Mouse (Mus musculus): Measurements from ENCODE around the gene Gm20683. TPM values are rescaled to one million over a fixed set of nuclear protein-coding genes. Genes with fewer than 3 reads are reported as not detected.

Gm20683 gene
- polyA plus RNA-seq, 1 experiment from 2014 or later, result 3.0 TPM

DNA sequence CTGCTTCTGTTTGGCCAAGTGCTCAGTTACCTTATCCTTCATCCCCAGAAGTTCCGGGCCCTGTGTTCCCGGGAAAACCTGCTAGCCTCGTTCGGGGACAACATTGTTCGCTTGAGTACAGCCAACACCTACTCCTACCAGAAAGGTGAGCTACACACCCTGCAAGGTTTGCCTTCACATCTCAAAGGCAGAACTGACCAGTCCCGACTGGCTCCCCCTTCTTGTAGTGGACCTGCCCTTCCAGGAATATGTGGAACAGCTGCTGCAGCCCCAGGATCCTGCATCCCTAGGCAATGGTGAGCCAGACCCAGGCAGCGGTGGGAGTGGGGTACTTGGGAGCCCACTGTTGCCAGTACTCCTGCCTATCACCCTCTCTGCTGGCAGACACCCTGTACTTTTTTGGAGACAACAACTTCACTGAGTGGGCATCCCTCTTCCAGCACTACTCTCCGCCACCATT is 12.0 kb downstream of the Gm20683 start:
- Histone ChIP-seq H3K9me3 (replicated peaks) (no peaks in the 10 kb centered on the region), H3K9ac (peak overlapping the region; percentile 66), H3K27me3 (no peaks in the 10 kb centered on the region), H3K27ac (peak overlapping the region; percentile 95), H3K4me2 (peak overlapping the region; percentile 95), H3K4me1 (peaks cover 71% of the 10 kb centered on the region), H3K4me3 (replicated peaks) (peak overlapping the region; percentile 57), H3K36me3 (peaks cover 50% of the 10 kb centered on the region)
- WGBS, result 39% methylated on average over 8 of the region's 8 CpGs
- no peak for ATAC-seq (replicated peaks; ENCODE audit: low FRiP score)

DNA sequence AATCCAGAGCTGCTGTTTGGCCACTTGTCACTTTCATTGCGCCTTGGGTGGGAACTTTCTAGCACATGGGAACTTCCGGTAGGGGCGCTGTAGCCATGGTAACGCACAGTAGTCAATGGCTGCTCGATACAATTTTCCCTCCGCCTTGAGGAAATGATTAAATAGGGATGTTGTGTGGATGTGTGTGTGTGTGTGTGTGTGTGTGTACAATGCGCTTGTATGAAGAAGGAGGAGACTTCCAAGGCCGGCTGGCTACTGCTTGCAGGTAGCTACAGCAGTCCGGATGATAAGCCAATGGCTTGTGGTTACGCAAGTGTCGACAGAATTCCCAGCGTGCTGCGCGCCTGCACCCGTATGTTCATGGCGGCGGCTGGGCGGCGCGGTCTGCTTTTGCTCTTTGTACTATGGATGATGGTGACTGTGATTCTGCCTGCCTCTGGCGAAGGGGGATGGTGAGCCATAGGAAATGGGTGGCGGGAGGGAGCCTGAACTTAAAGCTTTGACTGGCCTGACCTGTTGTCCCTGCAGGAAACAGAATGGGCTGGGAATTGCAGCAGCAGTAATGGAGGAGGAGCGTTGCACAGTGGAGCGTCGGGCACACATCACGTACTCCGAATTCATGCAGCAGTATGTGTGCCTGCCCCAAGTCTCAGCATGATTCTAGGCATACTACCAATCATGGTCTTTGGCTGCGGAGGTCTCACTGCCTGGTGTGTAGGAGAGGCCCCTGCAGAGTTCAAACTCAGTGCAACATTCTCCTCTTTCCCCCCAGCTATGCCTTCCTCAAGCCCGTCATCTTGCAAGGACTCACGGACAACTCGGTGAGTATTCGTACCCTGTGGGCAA is 12.6 kb downstream of the Gm20683 start, which contains the start of gene Jmjd8:
TSS of gene Jmjd8 (plus strand) at position 156 of the 846 bp plus-strand sequence.
- H3K4me3 ChIP-seq (replicated peaks), result peak within 1 kb of the TSS; percentile 57
- H3K9ac ChIP-seq, result peak within 1 kb of the TSS; percentile 66
- WGBS, result under 1% methylated on average over 32 of the region's 32 CpGs
- no peak; the same call in 1 of the 2 replicates for ATAC-seq (replicated peaks; ENCODE audit: low FRiP score)
- H3K27ac ChIP-seq, result peak within 1 kb of the TSS; percentile 95
- H3K4me1 ChIP-seq, result peaks cover 71% of the 10 kb centered on the region
- H3K4me2 ChIP-seq, result peak within 1 kb of the TSS; percentile 95
- H3K27me3 ChIP-seq, result no peaks in the 10 kb centered on the region
- H3K9me3 ChIP-seq (replicated peaks), result no peaks in the 10 kb centered on the region
- H3K36me3 ChIP-seq, result peaks cover 50% of the 10 kb centered on the region

DNA sequence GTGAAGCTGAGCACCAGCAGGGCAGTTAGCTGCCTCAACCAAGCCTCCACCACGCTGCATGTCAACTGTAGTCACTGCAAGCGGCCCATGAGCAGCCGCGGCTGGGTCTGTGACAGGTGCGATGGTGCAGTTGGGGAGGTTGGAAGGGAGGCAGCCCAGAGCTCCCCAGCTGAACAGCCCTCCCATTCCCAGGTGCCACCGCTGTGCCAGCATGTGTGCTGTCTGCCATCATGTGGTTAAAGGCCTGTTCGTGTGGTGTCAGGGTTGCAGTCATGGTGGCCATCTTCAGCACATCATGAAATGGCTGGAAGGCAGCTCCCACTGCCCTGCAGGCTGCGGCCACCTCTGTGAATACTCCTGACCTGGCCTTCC is 13.4 kb downstream of the Gm20683 start:
- Histone ChIP-seq H3K4me1 (peaks cover 69% of the 10 kb centered on the region), H3K27me3 (no peaks in the 10 kb centered on the region), H3K9ac (peak overlapping the region; percentile 66), H3K4me3 (replicated peaks) (peak overlapping the region; percentile 57), H3K27ac (peak overlapping the region; percentile 95), H3K4me2 (peak overlapping the region; percentile 95), H3K9me3 (replicated peaks) (no peaks in the 10 kb centered on the region), H3K36me3 (peaks cover 50% of the 10 kb centered on the region)
- WGBS, result 85% methylated on average over 8 of the region's 8 CpGs
- no peak for ATAC-seq (replicated peaks; ENCODE audit: low FRiP score)

DNA sequence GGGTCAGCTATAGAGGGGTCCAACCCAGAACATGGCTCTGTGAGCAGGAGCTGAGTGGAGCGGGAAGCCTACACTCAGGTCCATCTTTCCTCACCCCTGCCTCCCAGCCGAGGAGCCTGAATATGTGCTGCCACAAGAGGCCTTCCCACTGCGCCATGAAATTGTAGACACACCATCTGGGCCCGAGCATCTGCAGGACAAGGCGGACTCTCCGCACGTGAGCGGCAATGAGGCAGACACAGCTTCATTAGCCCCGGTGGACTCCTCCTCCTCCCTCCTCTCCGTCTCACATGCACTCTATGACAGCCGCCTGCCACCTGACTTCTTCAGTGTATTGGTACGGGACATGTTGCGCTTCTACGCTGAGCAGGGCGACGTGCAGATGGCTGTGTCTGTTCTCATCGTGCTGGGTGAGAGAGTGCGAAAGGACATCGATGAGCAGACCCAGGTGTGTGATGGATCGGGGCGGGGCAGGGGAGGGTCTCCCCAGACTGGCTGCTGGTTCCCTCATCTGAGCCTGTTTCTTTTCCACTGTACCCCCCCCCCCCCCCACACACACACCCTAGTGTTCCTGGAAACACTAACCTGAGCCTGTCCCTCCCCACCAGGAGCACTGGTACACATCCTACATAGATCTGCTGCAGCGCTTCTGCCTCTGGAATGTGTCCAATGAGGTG is 13.9 kb downstream of the Gm20683 start:
- no peak for ATAC-seq (replicated peaks; ENCODE audit: low FRiP score)
- H3K36me3 ChIP-seq, result peaks cover 50% of the 10 kb centered on the region
- H3K9ac ChIP-seq, result no peak overlapping the region
- no peaks in the 10 kb centered on the region for H3K9me3 ChIP-seq (replicated peaks)
- H3K27ac ChIP-seq, result peak overlapping the region; percentile 95; the same call in 1 of the 2 replicates
- H3K4me1 ChIP-seq, result peaks cover 69% of the 10 kb centered on the region
- WGBS, result 90% methylated on average over 22 of the region's 22 CpGs
- H3K4me2 ChIP-seq, result peak overlapping the region; percentile 95
- H3K27me3 ChIP-seq, result 0 out of 2 replicates have a peak, but pooled peaks cover under 1% of the 10 kb centered on the region
- H3K4me3 ChIP-seq (replicated peaks), result no peak overlapping the region

DNA sequence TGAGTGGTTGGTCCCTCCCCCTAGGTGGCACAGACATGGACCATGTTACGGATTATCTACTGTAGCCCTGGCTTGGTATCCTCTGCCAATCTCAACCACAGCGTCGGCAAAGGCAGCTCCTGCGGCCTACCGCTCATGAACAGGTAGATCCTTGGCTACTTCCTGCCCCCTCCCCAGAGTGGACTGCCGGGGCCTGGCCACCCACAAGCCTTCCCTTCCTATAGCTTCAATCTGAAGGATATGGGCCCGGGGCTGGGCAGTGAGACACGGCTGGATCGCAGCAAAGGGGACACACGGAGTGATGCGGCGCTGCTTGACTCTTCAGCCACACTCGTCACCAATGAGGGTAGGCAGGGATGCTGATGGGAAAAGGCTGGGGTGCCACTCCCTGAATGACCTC is 14.6 kb downstream of the Gm20683 start:
- no peak overlapping the region for H3K27ac ChIP-seq

DNA sequence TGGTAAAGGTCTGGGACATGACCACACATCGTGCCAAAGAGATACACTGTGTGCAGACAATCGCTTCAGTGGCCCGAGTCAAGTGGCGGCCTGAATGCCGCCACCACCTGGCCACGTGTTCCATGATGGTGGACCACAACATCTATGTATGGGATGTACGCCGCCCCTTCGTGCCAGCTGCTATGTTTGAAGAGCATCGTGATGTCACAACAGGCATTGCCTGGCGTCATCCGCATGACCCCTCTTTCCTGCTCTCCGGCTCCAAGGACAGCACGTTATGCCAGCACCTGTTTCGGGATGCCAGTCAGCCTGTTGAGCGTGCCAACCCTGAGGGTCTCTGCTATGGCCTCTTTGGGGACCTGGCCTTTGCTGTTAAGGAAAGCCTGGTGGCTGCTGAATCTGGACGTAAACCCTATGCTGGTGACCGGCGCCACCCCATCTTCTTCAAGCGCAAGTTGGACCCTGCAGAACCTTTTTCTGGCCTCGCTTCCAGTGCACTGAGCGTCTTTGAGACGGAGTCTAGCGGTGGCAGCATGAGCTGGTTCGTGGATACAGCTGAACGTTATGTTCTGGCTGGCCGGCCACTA is 15.5 kb downstream of the Gm20683 start:
- H3K9ac ChIP-seq, result no peak overlapping the region
- WGBS, result 93% methylated on average over 27 of the region's 27 CpGs

More for the DNA sequence above, 14.6 kb downstream of the Gm20683 start:
- Histone ChIP-seq H3K4me3 (replicated peaks) (no peak overlapping the region), H3K4me2 (no peak overlapping the region), H3K36me3 (peaks cover 50% of the 10 kb centered on the region), H3K4me1 (peaks cover 67% of the 10 kb centered on the region), H3K9me3 (replicated peaks) (no peaks in the 10 kb centered on the region), H3K9ac (no peak overlapping the region), H3K27me3 (peaks cover 7% of the 10 kb centered on the region)
- ATAC-seq (replicated peaks; ENCODE audit: low FRiP score), result no peak
- 92% methylated on average over 13 of the region's 13 CpGs for WGBS

DNA sequence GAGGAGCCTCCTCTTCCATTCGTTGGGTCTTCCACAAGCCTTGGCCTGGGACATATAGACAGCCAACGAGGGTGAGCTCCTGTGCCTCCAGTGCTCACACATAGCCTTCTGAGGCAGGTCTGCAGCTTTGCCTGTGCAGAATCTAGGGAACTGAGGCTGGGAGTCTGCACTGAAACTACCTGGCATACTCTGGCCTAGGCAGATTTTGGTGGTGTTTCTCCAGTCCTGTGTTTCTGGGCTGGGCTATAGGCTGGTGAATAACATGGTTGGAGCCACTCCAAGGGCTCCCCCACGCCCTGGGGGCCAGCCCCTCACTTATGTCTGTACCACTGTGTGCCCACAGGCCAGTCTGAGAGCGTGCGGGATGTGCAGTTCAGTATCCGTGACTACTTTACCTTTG is 16.3 kb downstream of the Gm20683 start:
- WGBS, result 92% methylated on average over 6 of the region's 6 CpGs

More for the DNA sequence above, 15.5 kb downstream of the Gm20683 start:
- peaks cover 41% of the 10 kb centered on the region for H3K36me3 ChIP-seq
- H3K4me1 ChIP-seq, result peaks cover 57% of the 10 kb centered on the region
- H3K4me2 ChIP-seq, result no peak overlapping the region
- no peak for ATAC-seq (replicated peaks; ENCODE audit: low FRiP score)
- peaks cover 16% of the 10 kb centered on the region for H3K27me3 ChIP-seq
- no peaks in the 10 kb centered on the region for H3K9me3 ChIP-seq (replicated peaks)
- no peak overlapping the region for H3K4me3 ChIP-seq (replicated peaks)
- H3K27ac ChIP-seq, result no peak overlapping the region

DNA sequence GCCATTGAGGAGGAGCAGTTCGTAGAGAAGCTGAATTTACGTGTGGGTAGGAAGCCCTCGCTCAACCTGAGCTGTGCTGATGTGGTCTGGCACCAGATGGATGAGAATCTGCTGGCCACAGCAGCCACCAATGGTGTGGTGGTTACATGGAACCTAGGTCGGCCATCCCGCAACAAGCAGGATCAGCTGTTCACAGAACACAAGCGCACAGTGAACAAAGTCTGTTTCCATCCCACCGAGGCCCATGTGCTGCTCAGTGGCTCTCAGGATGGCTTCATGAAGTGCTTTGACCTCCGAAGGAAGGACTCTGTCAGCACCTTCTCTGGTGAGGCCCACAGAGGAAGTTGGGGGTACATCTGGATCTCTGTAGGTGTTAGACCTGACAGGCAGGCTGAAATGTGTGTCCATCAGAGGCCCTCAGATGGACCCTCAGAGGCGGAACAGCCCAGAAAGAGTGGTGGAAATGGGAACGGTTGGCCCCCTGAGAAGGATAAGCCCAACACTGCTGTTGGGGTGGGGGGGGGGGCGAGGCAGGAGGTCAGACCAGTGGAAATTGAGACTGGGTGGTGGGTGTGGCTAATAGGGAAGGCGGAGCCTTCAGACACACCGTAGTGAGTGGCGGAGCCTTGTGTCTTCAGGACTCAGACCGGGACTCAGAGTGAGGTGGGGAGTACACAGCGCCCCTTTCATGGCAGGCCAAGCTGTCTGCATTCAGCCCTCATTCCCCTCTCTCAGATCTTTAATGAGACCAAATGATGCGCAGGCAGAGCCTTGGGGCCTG is 17.0 kb downstream of the Gm20683 start:
- no peak for ATAC-seq (replicated peaks; ENCODE audit: low FRiP score)

More for the DNA sequence above, 16.3 kb downstream of the Gm20683 start:
- ATAC-seq (replicated peaks; ENCODE audit: low FRiP score), result no peak
- H3K27me3 ChIP-seq, result peaks cover 24% of the 10 kb centered on the region
- H3K9me3 ChIP-seq (replicated peaks), result no peaks in the 10 kb centered on the region
- peaks cover 34% of the 10 kb centered on the region for H3K36me3 ChIP-seq
- H3K9ac ChIP-seq, result no peak overlapping the region
- peaks cover 50% of the 10 kb centered on the region for H3K4me1 ChIP-seq
- peak overlapping the region; percentile 95 for H3K4me2 ChIP-seq
- H3K4me3 ChIP-seq (replicated peaks), result no peak overlapping the region
- H3K27ac ChIP-seq, result no peak overlapping the region

DNA sequence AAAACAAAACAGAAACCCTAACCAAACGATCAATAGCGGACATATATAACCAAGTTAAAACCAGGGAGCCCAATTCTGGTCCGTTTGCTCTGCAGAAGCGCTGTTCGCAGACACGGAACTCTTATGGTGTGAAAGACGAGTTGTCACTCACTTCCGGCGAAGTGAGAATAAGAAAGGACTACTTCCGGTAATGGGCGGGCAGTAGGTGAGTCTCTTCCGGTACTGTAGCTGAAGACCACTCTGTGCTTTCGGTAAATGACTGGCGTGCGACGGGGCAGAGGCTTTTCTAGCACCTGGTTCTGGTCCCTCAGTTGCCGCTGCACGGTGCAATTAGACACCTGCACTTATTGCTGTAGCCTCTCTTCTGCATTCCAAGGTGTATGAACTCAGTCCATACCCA is 18.1 kb downstream of the Gm20683 start, which contains the start of gene Wdr24:
TSS of gene Wdr24 (plus strand) at position 176 of the 400 bp plus-strand sequence.
- Histone ChIP-seq H3K36me3 (peaks cover 28% of the 10 kb centered on the region), H3K9ac (peak within 1 kb of the TSS; percentile 83), H3K4me3 (replicated peaks) (peak within 1 kb of the TSS; percentile 76), H3K4me2 (peak within 1 kb of the TSS; percentile 95), H3K4me1 (peaks cover 44% of the 10 kb centered on the region), H3K27ac (peak within 1 kb of the TSS; percentile 75), H3K27me3 (peaks cover 42% of the 10 kb centered on the region), H3K9me3 (replicated peaks) (no peaks in the 10 kb centered on the region)
- WGBS, result 1% methylated on average over 18 of the region's 18 CpGs
- ATAC-seq (replicated peaks; ENCODE audit: low FRiP score), result peak; percentile 53

More for the DNA sequence above, 17.0 kb downstream of the Gm20683 start:
- peak overlapping the region; percentile 76 for H3K4me3 ChIP-seq (replicated peaks)
- no peaks in the 10 kb centered on the region for H3K9me3 ChIP-seq (replicated peaks)
- H3K4me2 ChIP-seq, result peak overlapping the region; percentile 95
- peaks cover 28% of the 10 kb centered on the region for H3K36me3 ChIP-seq
- peaks cover 31% of the 10 kb centered on the region for H3K27me3 ChIP-seq
- 70% methylated on average over 17 of the region's 17 CpGs for WGBS
- peaks cover 44% of the 10 kb centered on the region for H3K4me1 ChIP-seq
- no peak overlapping the region for H3K27ac ChIP-seq
- peak overlapping the region; percentile 83 for H3K9ac ChIP-seq

DNA sequence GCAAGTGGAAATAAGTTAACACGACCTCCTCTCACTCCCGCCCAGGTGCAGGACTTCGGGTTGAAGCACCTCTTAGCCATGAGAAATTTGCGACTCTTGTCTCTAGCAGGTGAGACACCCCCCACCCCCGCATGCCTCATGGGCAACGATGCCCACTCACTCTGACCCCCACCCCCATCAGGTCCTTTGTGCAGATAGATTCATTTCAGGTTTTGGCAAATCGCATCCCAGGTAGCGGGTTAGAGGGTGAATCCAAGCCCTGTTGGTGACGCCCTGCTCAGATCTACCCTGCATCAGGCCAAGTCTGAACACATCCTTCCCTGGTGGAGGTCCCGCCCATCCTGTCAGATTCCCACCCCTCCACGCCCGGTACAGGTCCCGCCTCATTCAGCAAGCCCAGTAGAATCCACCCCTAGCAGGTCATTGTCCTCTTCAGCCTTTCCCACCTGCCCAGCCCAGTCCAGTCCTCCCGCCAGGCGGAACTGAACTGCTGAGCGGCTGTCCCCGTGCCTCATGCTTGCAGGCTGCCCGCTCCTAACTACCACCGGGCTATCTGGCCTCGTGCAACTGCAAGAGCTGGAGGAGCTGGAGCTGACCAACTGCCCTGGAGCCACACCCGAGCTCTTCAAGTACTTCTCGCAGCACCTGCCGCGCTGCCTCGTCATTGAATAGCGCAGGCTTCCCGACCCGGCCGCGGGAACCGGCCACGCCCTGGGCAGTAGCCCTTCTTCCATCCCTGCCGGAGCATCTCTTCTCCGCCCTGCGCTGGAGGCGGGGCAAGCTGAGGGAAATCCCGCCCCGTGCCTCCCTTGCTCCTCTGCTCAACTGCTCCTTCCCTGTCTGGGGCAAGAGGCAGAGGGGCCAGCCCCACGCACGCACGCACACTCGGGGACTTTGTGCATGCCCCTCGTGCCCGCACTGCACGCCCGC is 22.4 kb downstream of the Gm20683 start:
- Histone ChIP-seq H3K9ac (no peak overlapping the region), H3K27ac (no peak overlapping the region), H3K4me1 (peaks cover 12% of the 10 kb centered on the region), H3K4me3 (replicated peaks) (peak overlapping the region; percentile 21), H3K9me3 (replicated peaks) (no peaks in the 10 kb centered on the region), H3K4me2 (peak overlapping the region; percentile 46), H3K27me3 (peaks cover 73% of the 10 kb centered on the region), H3K36me3 (no peaks in the 10 kb centered on the region)
- ATAC-seq (replicated peaks; ENCODE audit: low FRiP score), result 0 out of 2 replicates have a peak, but pooled peaks have one; percentile 22
- WGBS, result 6% methylated on average over 45 of the region's 46 CpGs
